Mouse (Mus musculus): ENCODE measurements around the gene Naa38. TPM values are rescaled to one million over a fixed set of nuclear protein-coding genes. Genes with fewer than 3 reads are reported as not detected.

Naa38 gene
- polyA plus RNA-seq, 1 experiment: 84.1 TPM

- no peak for DNase-seq (ENCODE audit: low read depth)
- TF ChIP-seq POLR2A (IDR thresholded peaks at IDR 0.05; ENCODE audit: borderline replicate concordance, extremely low read depth, insufficient read depth, insufficient read length, poor library complexity, severe bottlenecking) (no peak), CTCF (IDR thresholded peaks at IDR 0.05; ENCODE audit: borderline replicate concordance, extremely low read depth, insufficient read depth, insufficient read length) (no peak)
Measured at GRCm38 (mm10) chr11:69375646-69376045, 19.6 kb upstream of the Naa38 start.

- DNase-seq (ENCODE audit: low read depth): no peak
- TF ChIP-seq POLR2A (IDR thresholded peaks at IDR 0.05; ENCODE audit: borderline replicate concordance, extremely low read depth, insufficient read depth, insufficient read length, poor library complexity, severe bottlenecking) (no peak), CTCF (IDR thresholded peaks at IDR 0.05; ENCODE audit: borderline replicate concordance, extremely low read depth, insufficient read depth, insufficient read length) (no peak)
Measured at GRCm38 (mm10) chr11:69377766-69378165, 17.5 kb upstream of the Naa38 start.

- TF ChIP-seq CTCF (IDR thresholded peaks at IDR 0.05; ENCODE audit: borderline replicate concordance, extremely low read depth, insufficient read depth, insufficient read length) (no peak), POLR2A (IDR thresholded peaks at IDR 0.05; ENCODE audit: borderline replicate concordance, extremely low read depth, insufficient read depth, insufficient read length, poor library complexity, severe bottlenecking) (no peak)
- no peak for DNase-seq (ENCODE audit: low read depth)
Measured at GRCm38 (mm10) chr11:69379600-69379999, 15.7 kb upstream of the Naa38 start.

GRCm38 (mm10) chr11:69381356-69381755, 13.9 kb upstream of the Naa38 start:
- TF ChIP-seq POLR2A (IDR thresholded peaks at IDR 0.05; ENCODE audit: borderline replicate concordance, extremely low read depth, insufficient read depth, insufficient read length, poor library complexity, severe bottlenecking) (no peak), CTCF (IDR thresholded peaks at IDR 0.05; ENCODE audit: borderline replicate concordance, extremely low read depth, insufficient read depth, insufficient read length) (no peak)
- DNase-seq (ENCODE audit: low read depth): no peak

- TF ChIP-seq CTCF (IDR thresholded peaks at IDR 0.05; ENCODE audit: borderline replicate concordance, extremely low read depth, insufficient read depth, insufficient read length) (no peak), POLR2A (IDR thresholded peaks at IDR 0.05; ENCODE audit: borderline replicate concordance, extremely low read depth, insufficient read depth, insufficient read length, poor library complexity, severe bottlenecking) (no peak)
- peak; percentile 62 for DNase-seq (ENCODE audit: low read depth)
Measured at GRCm38 (mm10) chr11:69382478-69383105, 12.7 kb upstream of the Naa38 start.

- DNase-seq (ENCODE audit: low read depth): no peak
- no peak for TF ChIP-seq POLR2A (IDR thresholded peaks at IDR 0.05; ENCODE audit: borderline replicate concordance, extremely low read depth, insufficient read depth, insufficient read length, poor library complexity, severe bottlenecking)
- TF ChIP-seq CTCF (IDR thresholded peaks at IDR 0.05; ENCODE audit: borderline replicate concordance, extremely low read depth, insufficient read depth, insufficient read length): no peak
Measured at GRCm38 (mm10) chr11:69384979-69385378, 10.3 kb upstream of the Naa38 start.

- TF ChIP-seq POLR2A (IDR thresholded peaks at IDR 0.05; ENCODE audit: borderline replicate concordance, extremely low read depth, insufficient read depth, insufficient read length, poor library complexity, severe bottlenecking): no peak
- TF ChIP-seq CTCF (IDR thresholded peaks at IDR 0.05; ENCODE audit: borderline replicate concordance, extremely low read depth, insufficient read depth, insufficient read length): no peak
- DNase-seq (ENCODE audit: low read depth): no peak
Measured at GRCm38 (mm10) chr11:69386758-69387157, 8.5 kb upstream of the Naa38 start.

GRCm38 (mm10) chr11:69388680-69389079, 6.6 kb upstream of the Naa38 start:
- no peak for DNase-seq (ENCODE audit: low read depth)
- TF ChIP-seq POLR2A (IDR thresholded peaks at IDR 0.05; ENCODE audit: borderline replicate concordance, extremely low read depth, insufficient read depth, insufficient read length, poor library complexity, severe bottlenecking) (no peak), CTCF (IDR thresholded peaks at IDR 0.05; ENCODE audit: borderline replicate concordance, extremely low read depth, insufficient read depth, insufficient read length) (no peak)

- TF ChIP-seq CTCF (IDR thresholded peaks at IDR 0.05; ENCODE audit: borderline replicate concordance, extremely low read depth, insufficient read depth, insufficient read length): no peak
- no peak for TF ChIP-seq POLR2A (IDR thresholded peaks at IDR 0.05; ENCODE audit: borderline replicate concordance, extremely low read depth, insufficient read depth, insufficient read length, poor library complexity, severe bottlenecking)
- DNase-seq (ENCODE audit: low read depth): no peak
Measured at GRCm38 (mm10) chr11:69389531-69390399, 5.5 kb upstream of the Naa38 start.

- DNase-seq (ENCODE audit: low read depth): peak; percentile 84
- TF ChIP-seq CTCF (IDR thresholded peaks at IDR 0.05; ENCODE audit: borderline replicate concordance, extremely low read depth, insufficient read depth, insufficient read length) (peak; percentile 59; the same call in 1 of the 2 replicates), POLR2A (IDR thresholded peaks at IDR 0.05; ENCODE audit: borderline replicate concordance, extremely low read depth, insufficient read depth, insufficient read length, poor library complexity, severe bottlenecking) (no peak)
Measured at GRCm38 (mm10) chr11:69390400-69391034, 4.8 kb upstream of the Naa38 start.

- peak; percentile 44 for DNase-seq (ENCODE audit: low read depth)
Measured at GRCm38 (mm10) chr11:69394591-69395167, 608 bp upstream of the Naa38 start.
